ENCODE assay signal across 8 mouse cellular contexts in the genomic region with DNA sequence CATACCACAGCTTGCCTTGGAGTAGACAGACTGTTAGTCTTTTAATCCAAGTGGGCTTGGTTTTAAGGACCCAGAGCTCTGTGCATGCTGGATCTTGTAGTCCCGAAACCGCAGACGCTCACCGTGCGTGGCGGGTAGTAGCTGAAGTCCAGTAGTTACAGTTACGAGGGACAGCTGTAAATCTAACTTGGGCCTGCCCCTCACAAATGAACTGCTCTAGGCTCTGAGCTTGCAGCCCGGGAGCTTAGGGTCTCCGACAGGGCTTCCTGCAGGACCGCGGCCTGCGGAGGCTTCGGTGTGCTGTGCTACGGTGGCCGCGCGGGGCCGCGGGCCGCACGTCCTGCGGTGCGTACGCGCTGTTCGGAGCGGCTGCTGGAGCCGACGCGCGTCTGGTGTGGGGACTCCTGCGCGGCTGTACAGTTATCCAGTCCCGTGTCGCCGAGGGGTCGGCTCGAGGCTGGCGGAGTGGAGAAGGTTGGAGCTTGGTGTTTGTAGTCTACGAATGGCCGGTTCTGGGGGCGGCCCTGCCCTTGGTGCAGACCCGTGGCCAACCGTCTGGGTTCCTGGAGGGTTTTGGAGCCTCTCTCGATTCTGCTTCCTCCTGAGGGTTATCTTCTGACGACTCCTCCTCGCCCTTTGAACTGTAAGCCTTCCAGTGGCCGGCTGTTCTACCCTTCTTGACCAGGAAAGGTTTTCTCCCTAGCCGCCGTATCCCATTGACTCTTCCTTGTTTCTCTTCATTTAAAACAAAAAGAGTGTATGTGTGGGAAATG. TPM values are rescaled to one million over a fixed set of nuclear protein-coding genes. Genes with fewer than 3 reads are reported as not detected.
DNase-seq lines count a peak whose midpoint lies in the region; ATAC-seq lines count a peak whose summit lies in the region.

TSS of gene Atg4c (plus strand) at position 125 of the 773 bp plus-strand sequence.

- DNase-seq in adrenal gland, adult (ENCODE audit: inconsistent age in 2 of 2, low spot score in 1 of 2): peak; percentile 88 to 97
- DNase-seq in embryo, embryonic 10 days (ENCODE audit: low spot score): peak; percentile 90
- peak; percentile 75 for DNase-seq in gastrocnemius, postnatal 10 days
- peak; percentile 70 for DNase-seq in hindlimb bud, embryonic 11.5 days (ENCODE audit: extremely low spot score, low read depth, low spot score)
- DNase-seq in left cerebral cortex, adult 8-10 months (ENCODE audit: low spot score in 2 of 2): peak; percentile 78 to 81
- peak; percentile 87 for DNase-seq in right cerebral cortex, adult 18-20 months
- peak; percentile 89 for DNase-seq in urinary bladder, adult 2 months (ENCODE audit: low spot score)

- peak; percentile 90 for ATAC-seq in megakaryocyte, adult 5-6 weeks (ENCODE audit: poor library complexity, severe bottlenecking)

RNA-seq across cellular contexts. Expression of gene Atg4c, which starts in this region (rescaled TPM):
- 1 to 10 TPM; 6.8 to 7.5 TPM for total RNA-seq in gastrocnemius, postnatal 10 days (2021)
- 10 to 100 TPM; 42.4 to 51.4 (median 47.2) TPM for total RNA-seq in left cerebral cortex, adult 8-10 months (2022)
- 42.2 and 54.4 TPM in 2 replicates for total RNA-seq in megakaryocyte, adult 5-6 weeks (2015)
- 16.2 and 20.2 TPM in 2 replicates for total RNA-seq in megakaryocyte, adult 5-6 weeks (2017)
- 11.1 and 13.4 TPM in 2 replicates for polyA plus RNA-seq in urinary bladder, adult 2 months (2012; rRNA removed)

Comparison
In these comparisons a context has a peak if more than half of its experiments do, and no peak if none do; other contexts are left out.
1. Peak in every context shown above with its lines: DNase-seq and ATAC-seq.